Mouse (Mus musculus) stomach, postnatal 0 days (tissue): Measurements from ENCODE around the gene Cul9.

Experiments used
- CTCF ChIP-seq: IDR thresholded peaks from 2 replicates; pipeline ENCODE4 v1.5.1; 2016; ENCODE audit warnings: antibody characterized with exemption, low read depth, mild to moderate bottlenecking, moderate library complexity
- EP300 ChIP-seq: optimal IDR thresholded peaks from 2 replicates; pipeline ENCODE3; 2016; ENCODE audit warnings: antibody characterized with exemption

DNA sequence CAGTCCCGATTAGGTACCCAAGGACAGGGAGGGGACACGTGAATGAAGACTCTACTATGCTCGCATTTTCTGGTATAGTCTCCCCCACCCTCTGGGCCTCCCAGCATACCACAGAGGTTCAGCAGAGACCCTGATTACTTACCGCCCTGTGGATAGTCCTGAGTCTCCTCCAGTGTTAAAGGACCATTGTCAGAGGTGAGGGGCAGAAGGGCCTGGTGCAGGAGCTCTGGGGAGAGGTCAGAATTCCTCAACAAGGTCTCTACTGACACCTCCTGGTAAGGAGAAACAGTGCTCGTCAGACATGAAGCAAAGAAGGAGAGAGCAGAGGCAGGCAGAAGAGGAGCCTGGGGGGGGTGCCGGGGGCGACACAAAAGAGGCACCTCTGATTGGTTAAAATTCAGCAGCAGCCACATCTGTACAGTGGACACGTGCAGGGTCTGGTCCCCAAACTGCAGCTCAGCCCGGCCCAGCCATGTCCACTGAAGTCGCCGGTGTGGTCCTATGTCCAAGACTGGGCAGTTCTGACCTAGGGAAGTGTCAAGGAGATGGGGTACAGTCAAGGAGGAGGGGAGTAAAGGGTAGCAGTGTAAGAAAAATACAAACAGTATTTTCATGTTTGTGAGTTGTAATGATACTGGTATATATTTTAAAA, 35.0 kb downstream of the Cul9 start:
- no peak for TF ChIP-seq EP300
- TF ChIP-seq CTCF = peak; percentile 78
